Mouse (Mus musculus) urinary bladder, adult 18-20 months (tissue): Measurements from ENCODE around the gene Lsm14a.
"Not testable (repeated sequence)": the region's sequence is repeated elsewhere in the genome, so short reads cannot be mapped to it uniquely, and the experiment has no call there.

Source experiments
- DNase-seq, 2 experiments: peaks; one replicate each; pipeline ENCODE4 v3.0.0; 2022; ENCODE audit warnings: low spot score in 2 of 2, mixed read lengths in 2 of 2

Lsm14a gene

DNA sequence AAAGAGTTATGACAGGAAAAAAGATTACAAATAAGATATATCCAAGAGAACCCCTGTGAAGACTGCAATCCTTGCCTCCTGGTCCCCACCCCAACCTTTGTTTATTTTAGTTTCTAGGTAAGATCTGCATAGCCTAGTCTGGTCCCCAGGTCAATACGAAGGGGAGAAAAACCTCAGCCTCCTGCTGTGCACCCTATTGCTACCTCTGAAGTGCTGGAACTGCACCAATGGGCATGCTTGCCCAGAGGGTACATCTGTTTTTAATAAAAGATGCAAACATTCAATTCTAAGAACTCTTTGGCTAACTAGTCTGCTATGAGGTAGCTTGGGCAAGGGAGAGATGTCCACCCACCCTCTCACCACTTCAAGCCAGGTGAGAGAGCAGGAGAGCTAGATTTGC, 19.2 kb downstream of the Lsm14a start:
- no peak for DNase-seq

DNA sequence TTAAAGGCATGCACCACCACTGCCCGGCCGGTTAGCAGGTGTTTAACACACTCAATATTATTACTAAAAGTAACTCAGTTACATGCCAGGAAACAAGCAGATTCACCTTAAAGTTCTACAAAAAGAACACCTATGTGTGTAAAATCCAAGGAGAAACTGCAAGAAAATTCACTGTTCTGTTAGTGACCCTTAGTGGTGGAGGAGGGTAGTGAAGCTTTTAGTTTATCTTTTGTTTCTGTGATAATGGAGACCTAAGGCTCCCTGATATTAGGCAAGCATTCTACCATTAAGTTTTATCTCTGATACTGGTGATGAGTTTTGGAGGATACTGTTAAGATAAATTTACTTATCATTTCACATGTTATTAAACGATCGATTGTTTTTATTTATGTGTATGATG, 37.5 kb downstream of the Lsm14a start:
- no peak for DNase-seq

DNA sequence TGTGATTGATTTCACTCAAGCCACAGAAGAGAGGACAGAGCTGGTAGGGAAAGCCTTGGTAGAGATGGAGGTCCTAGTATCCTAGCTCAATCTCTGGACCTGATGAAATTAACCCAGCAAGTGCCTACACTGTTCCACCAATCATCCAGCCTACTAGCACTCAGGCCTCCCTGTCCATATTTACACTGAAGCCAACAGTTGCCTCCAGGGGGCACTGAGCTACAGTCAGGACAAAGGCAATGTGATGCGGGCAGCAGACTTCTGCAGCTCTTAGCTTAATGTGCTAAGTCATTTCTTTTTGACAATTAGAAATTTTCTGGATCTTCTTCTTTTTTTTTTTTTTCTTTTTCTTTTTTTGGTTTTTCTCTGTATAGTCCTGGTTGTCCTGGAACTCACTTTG, 41.1 kb downstream of the Lsm14a start:
- DNase-seq: no peak

DNA sequence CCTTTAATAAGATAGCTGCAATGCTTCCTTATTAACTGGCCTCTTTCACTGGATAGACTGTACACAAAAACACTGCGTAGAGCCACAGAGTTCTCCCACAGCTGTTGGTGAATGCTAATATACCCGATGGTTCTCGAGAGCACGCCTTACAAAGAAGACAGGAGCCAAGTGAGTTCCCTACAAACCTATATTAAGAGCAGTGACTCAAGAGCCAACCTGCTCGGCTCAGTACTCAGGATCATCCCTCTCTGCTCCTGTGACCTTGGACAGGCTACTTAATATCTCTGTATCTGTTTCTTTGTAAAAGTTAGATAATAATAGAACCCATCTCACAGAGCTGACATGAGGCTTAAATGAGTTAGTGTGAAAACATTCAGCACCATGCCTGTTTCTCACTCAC, 42.9 kb downstream of the Lsm14a start:
- no peak for DNase-seq

DNA sequence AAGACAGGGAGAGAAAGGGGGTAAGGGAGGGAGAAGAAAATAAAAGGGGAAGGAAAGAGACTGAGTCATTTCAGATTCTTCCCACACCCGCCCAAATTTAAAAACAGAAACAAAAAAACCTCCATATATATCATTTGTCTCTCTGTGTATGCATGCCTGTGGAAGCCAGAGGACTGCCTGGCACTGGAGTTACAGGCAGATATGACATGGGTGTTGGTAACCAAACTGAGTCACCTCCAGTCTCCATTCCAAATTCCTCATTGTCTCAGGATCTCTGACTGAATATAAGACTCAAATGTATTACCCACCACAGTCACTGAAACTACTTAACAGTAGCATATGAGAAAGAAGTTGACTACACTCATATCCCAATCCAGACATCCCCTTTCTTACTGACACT, 45.1 kb downstream of the Lsm14a start:
- DNase-seq: no peak

DNA sequence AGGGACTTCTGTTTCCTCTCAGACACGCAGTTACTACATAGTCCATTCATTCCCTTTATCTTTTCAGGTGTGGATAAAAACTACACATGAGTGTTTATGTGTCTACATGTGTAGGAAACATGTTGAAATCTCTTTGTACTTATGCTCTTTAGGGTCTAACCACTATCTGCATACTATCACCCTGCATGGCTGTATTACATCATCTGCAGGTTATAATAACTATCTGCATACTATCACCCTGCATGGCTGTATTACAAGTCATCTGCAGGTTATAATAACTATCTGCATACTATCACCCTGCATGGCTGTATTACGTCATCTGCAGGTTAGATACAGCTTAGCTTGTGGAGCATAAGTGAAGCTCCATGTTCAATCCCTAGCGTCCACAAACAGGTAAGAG, 46.1 kb downstream of the Lsm14a start:
- DNase-seq: no peak

DNA sequence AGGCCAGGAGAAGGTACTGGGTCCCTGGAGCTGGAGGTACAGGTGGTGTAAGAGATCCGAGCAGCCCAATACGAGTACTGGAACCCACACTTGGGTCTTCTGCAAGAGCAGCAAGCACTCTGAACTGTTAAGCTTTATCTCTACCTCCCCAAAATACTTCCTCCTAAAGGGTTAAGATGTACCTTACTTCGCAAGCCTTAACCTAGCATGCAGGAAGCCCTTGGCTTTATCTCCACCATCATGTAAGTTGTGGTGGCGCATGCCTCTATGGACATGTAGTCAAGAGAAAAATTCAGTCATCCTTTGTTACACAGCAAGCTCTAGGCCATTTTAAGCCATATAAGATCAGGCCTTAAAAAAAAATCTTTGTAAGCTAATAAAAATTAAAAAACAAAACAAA, 46.6 kb downstream of the Lsm14a start:
- no peak for DNase-seq

DNA sequence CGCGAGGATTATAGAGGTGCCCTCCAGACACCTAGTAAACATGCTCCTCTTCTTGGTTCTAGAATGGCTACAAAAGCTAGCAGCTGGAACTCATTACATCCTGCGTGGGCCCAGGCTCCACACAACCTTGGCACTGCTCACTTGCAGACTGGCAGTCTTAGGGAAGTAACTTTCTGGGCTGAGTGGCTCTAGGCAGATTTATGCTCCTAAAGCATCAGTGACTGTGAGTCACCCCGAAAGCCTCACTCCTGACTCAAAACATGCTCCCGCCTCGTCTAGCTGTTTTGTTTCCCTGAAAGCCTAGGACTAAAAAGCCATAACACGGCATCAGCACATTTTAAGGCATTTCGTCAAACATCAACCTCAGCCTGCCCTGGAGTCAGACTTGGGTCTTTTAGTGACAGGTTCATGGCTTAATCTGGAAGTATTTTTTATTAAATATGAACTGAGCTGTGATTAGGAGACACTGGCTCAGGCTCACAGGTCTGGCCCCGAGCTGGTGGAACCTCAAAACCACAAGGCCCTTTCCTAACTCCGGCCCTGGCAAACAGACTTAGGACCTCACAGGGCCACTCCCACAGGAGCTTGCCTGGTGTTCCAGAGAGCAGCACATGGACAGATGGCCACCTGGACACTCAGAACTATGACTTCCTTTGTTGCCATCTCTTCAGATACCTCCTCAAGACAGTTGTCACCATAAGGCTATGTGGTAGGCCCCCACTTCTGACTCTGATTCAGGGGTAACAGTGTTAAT, 50.9 kb downstream of the Lsm14a start:
- peak in 1 of 2 experiments; percentile 21 for DNase-seq

DNA sequence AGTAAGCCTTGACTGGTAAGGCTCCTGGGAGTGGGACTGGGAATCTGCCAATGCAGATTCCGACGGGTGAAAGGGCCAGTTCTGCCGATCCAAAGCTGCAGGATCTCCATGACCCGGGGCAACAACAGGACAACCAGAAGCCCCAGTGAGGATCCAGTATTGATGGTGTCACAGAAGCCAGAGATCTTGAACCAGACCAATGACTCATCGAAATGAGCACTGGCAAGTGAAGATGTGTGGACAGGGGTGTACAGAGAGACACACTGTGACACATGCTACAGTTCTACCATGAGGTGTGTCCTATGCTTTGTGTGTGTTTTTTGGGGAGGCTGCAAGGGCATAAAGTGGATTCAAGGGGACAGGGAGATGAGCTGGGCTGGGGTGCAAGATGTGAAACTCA, 52.3 kb downstream of the Lsm14a start:
- no peak for DNase-seq

DNA sequence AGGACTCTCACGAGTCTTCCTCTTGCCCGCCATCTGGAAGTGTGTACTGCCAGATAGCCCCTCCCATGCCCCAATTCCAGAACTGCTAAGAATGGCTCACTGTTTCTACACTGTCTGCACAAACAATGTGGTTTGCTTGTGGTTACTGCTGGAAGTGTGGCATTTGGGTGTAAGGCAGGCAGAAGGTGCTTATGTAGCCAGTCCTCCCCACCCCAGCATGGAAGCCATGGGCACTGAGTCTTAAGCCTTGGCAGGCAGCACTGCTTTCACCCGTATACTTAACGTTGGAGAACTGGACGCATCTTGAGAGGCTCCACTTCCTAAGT, 54.0 kb downstream of the Lsm14a start:
- DNase-seq: no peak

DNA sequence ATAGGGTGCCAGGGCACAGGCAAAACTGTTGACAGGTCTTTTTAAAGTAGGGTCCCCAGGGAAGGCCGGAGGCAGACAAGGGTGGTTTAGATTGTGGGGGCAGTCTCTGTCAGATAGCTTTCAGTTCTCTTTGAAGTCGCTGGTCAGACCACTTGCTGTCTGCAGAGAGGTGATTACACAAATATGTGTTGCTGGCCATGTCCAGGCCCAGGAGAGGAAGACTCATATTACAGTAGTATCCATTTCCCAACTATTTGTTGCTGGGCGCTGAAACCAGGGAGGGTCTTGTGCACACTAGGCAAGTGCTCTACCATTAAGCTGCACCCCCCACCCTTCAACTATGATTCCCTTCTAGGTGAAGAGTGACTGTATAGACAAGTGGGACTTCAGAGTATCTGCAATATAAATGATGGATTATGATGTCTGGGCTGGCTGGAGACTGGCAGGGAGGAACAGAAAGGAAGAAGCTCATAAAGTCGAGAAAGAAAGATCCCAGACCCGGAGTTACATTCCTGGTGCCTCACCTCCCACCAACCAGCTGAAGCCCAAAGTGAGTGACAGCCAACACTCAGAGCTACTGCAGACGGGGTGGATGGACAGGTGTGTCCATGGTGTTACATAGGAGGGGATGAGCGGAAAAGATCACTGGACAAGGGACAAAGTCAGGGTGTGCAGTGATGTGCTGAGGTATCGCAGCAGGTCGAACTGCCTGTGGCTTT, 54.5 kb downstream of the Lsm14a start:
- DNase-seq: no peak

DNA sequence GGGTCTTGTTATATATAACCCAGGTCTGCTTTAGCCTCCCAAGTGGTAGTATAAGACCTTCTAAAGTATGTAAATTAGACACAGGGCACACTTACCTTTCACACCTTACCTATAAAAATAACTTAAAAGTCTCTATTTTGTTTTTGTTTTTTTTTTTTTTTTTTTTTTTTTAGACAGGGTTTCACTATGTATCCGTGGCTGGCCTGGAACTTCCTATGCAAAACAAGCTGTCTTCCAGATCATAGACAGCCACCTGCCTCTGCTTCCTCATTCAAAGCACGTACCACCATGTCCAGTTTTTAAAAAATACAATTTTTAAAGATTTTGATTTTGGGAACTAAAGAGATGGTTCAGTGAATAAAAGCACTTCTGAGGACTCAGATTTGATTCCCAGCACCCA, 55.8 kb downstream of the Lsm14a start:
- DNase-seq: no peak

DNA sequence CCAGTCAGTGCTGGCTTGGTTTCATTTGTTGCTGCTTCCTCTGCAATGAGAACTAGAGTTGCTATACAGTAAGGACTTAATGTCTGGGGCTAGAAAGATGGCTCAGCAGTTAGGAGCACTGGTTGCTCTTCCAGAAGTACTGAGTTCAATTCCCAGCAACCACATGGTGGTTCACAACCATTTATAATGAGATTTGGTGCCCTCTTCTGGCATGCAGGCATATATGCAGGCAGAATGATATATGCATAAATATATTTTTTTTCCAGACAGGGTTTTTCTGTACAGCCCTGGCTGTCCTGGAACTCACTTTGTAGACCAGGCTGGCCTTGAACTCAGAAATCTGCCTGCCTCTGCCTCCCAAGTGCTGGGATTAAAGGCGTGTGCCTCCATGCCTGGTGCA, 56.6 kb downstream of the Lsm14a start:
- not testable (repeated sequence) for DNase-seq

DNA sequence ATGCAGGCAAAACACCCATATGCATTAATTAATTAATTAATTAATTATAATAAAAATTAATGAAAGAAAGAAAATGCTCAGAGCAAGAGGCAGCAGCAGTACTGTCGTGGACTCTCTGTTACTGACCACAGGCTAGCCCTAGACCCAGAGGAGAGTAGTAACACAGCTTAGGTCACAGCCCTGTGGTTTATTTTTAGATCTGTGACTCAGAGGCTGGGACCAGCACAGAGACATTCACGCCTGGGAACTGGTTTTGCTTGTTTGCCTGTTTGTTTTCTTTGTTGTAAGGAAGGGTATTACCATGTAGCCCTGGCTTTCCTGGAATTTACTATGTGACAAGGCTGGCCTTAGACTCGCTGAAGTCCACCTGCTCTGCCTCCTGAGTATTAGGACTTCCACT, 65.6 kb downstream of the Lsm14a start:
- DNase-seq: peak in 1 of 2 experiments; percentile 68

DNA sequence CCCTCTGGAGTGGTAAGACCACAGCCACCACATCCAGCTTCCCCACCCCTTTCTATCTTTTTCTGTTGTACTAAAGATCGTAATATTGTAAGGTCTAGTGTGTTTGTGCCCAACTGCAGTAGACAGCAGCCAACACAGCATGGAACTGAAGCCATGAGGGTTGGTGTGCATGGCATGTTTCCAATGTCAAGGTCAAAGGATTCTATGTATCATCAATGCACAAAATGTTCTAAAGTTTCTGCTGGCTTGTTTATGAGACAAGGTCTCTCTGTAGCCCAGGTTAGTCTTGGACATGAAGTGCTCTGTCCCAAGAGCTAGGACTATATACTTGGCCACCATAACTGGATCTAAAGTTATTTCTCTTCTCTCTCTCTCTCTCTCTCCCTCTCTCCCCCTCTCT, 68.3 kb downstream of the Lsm14a start:
- DNase-seq: no peak

DNA sequence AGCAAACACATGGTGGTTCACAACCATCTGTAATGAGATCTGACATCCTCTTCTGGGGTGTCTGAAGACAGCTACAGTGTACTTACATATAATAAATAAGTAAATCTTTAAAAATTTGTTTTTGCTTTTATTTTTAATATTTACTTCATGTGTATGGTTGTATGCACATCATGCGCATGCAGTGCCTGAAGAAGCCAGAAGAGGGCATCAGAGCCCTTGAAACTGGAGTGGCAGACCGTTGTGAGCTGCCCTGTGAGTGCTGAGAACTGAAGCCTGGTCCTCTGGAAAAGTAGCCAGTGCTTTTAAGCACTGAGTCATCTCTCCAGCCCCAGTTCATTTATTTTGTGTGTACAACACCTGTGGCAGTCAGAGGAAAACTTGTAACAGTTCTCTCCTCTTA, 69.1 kb downstream of the Lsm14a start:
- DNase-seq: no peak

DNA sequence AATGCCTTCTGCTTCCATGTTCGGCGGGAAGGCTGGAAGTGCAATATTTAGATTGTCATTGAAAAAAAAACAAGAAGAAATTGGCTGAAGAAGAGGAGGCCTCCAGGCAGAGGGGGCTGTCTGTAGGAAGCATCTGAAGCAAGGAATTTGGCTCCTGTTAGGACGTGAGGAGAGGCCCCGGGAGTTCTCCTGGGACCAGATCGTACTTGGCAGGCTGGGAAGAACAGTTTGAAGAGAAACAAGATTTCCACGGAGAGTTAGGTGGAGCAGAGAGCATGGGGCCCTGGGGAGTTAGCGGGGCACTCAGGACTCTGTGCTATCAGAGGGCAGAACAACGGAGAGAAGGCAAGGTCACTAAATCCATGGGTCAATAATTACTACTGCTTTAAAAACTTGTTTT, 69.8 kb downstream of the Lsm14a start:
- no peak for DNase-seq

DNA sequence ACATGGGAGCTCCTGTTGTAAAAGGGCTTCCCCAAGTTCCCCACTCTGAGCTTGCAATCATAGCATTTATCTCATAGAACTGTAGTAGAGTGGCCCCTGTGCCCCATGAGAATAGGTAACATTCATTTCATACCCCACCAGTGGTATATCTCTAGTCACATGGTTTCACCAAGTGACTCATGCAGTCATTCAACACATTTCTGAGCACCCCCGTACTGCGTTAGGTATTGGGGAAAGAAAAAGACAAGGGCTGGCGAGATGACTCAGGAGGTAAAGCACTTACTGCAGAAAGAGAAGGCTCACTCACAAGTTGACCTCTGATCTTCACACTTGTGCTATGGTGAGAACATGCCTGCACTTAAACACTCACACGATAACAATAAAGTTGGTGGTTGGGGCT, 71.2 kb downstream of the Lsm14a start:
- DNase-seq: no peak

DNA sequence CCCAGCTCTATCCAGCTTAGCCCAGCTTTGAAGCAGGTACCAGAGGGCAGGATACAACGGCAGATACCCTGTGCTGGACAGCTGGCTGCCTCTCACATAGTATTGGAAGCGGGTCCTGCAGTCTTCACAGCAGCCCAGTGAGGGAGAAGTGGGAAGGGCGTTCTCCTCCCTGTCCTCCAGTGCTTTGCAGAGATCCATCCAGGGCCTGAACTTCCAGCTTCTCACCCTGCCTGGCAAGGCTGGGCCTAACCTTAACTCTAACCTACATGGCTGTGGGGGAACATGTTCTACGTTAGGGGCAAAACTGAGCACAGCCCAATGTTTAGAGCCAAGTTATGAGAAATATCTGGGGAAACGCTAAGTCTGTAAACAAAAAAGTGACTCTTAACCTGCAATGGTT, 72.0 kb downstream of the Lsm14a start:
- DNase-seq: no peak

DNA sequence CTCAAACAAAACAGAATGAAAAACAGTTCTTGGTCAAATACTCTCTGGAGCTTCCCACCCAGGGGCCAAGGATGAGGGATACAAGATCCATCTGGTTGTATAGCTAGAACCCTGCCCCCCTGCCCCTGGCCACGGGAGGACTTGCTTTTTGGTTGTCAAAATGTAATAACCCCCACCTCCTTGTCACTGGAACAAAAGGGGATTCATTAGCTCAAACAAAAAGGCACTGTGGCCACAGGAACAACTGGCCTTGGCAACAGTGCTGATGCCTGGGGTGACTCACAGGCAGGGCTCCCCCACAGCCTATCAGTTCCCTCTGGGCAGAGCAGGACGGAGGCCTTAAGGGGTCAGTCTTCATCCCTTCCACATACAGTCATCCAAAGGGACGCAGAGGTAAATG, 73.2 kb downstream of the Lsm14a start:
- no peak for DNase-seq

DNA sequence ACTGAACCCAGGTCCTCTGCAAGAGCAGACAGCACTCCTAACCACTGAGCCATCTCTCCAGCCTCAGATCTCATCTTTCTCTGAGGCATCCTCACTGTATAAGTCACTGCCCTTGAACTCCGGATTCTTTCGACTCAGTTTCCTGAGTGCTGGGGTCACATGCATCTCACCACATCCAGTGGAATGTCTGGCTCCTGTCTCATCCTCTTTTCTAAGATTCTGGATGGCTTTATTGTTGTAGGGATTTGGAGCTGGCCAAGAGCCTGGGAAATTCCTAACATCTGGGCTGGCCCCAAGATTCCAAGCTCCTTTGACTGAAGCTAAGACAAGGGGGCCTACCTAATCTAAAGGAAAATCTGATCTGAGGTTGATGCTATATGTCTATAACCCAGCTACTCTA, 74.0 kb downstream of the Lsm14a start:
- DNase-seq: no peak

DNA sequence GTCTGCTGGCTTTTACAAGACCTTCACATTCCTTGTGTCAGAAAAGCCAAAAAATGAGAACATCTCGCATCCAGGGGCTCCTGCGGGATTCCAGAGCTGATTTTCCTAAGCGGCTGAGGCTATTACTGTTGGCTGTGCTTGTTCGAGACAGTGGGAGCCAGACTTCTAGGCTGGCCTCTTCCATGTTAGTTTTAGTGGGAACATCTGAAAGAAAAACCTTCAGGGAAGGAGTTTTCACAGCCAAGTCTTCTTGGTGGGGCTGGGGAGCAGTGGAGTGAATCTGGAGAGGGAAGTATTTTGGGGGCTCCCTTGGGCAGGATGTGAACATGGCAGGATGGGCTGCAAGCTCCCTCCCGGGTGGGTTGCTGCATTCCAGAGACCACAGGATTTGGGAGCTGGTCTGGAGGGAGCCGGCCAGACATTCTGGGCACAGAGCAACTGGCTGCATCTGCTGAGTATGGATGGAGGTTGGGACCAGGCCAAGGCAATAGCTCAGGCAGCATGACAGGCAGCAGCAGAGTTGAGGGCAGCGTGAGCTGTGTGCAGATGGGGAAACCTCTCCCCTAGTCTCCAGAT, 75.1 kb downstream of the Lsm14a start:
- no peak for DNase-seq

DNA sequence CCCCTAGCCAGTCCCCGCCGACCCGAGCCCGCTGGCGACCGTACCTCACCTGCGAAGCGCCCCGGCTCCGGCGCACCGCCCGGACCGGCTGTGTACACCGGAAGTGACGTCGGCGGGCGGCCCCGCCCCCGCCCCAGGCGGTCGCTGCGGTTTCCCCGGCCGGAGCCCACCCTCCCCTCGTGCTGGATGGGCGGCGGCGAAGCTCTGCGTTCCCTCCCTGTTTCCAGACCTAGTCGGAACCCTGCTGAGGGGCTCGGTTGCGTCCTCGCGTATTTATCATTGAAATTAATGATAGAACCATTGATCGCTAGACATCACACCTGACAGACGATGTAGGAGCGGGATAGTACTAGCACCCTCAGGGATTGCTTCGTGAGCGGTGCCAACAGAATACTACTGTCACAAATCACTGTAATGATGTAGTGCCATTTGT, 79.7 kb downstream of the Lsm14a start, which contains the start of gene 4931406P16Rik:
Gene 4931406P16Rik (minus strand): TSS at position 109 of the 433 bp plus-strand sequence.
- peak; percentile 78 to 86 for DNase-seq
